Mouse (Mus musculus): ENCODE results near the gene Dnajb4. TPM values are rescaled to one million over a fixed set of nuclear protein-coding genes. Genes with fewer than 3 reads are reported as not detected.

Gene Dnajb4
- polyA plus RNA-seq, 1 experiment from 2014 or later, result 26.4 TPM

DNA sequence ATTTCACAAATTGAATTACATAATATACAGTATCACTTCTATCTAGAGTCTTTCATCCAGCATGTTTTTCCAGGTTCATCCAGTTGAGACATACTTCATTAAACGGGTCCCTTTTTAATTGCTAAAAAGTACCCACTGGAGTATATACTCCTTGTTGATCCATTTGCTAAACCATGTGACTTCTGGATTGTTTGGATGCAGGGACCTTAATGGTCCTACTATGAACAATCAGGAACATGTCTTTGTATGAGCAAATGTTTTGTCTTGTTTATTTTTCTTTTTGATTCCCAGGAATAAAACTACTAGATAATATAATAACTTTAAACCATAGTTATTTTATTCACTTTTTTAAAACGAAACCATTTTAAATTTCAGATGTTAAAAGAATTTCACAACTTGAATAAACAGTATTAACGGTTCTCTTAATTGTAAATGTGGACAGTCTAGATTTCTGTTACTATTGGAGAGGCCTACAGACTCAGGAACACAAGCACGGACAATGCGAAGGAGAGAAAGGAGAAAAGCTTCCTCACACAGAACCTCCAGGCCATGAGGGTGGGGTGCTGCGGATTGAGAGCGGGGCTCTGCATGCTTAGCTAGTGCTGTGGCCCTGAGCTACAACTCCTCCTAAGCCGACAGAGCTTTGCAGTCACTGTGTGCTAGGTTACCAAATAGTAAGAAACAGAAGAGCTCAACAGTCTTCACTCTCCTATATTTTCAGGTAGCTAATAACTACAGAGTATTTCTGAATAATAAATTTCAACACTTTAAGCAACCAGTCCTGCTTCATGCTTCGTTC is 19.2 kb downstream of the Dnajb4 start:
- H3K4me1 ChIP-seq (replicated peaks; ENCODE audit: control insufficient read depth, insufficient read depth), result 0 out of 2 replicates have a peak, but pooled peaks cover 2% of the 10 kb centered on the region
- 44% methylated on average over 9 of the region's 9 CpGs for WGBS
- ATAC-seq (ENCODE audit: low FRiP score, low TSS enrichment) (no peak), DNase-seq (ENCODE audit: low spot score) (no peak)
- no peaks in the 10 kb centered on the region for H3K36me3 ChIP-seq (ENCODE audit: control insufficient read depth, insufficient read depth, low read length)
- 0 out of 2 replicates have a peak overlapping the region, but pooled peaks have one; percentile 36 for H3K27ac ChIP-seq (replicated peaks)
- peak overlapping the region; percentile 53 for H3K4me3 ChIP-seq (ENCODE audit: low read depth, low read length)
- H3K4me2 ChIP-seq (replicated peaks; ENCODE audit: low read depth), result peak overlapping the region; percentile 60
- no peak for TF ChIP-seq EP300 (optimal IDR thresholded peaks at IDR 0.05)
- TF ChIP-seq CTCF (IDR thresholded peaks at IDR 0.05; ENCODE audit: low read depth), result no peak
- H3K9ac ChIP-seq (ENCODE audit: low read length), result peak overlapping the region; percentile 52; the same call in 1 of the 2 replicates
- no peaks in the 10 kb centered on the region for H3K27me3 ChIP-seq (ENCODE audit: control insufficient read depth, insufficient read depth, low read length)
- no peaks in the 10 kb centered on the region for H3K9me3 ChIP-seq (ENCODE audit: control insufficient read depth, low read length)

DNA sequence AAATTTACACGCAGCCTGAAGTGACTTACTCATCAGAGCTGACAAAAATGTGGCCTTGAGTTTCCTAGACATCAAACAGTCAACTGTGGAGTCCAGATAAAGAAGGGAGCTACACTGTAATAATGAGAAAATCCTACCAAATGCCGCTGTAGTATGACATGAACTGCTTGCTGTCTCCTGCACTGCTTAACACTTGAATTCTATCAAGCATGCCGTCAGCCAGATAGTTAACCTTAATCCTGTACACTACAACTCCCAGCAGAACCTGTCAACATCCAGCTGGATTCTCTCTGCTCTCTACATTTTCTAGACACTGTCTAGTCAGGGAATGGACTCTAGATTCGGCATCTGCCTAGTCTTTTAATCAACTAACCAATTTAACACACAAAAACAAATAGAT is 20.8 kb downstream of the Dnajb4 start:
- Histone ChIP-seq H3K9me3 (ENCODE audit: control insufficient read depth, low read length) (no peaks in the 10 kb centered on the region), H3K4me2 (replicated peaks; ENCODE audit: low read depth) (peak overlapping the region; percentile 21; the same call in 1 of the 2 replicates), H3K4me1 (replicated peaks; ENCODE audit: control insufficient read depth, insufficient read depth) (0 out of 2 replicates have a peak, but pooled peaks cover 2% of the 10 kb centered on the region), H3K4me3 (ENCODE audit: low read depth, low read length) (no peak overlapping the region), H3K36me3 (ENCODE audit: control insufficient read depth, insufficient read depth, low read length) (no peaks in the 10 kb centered on the region), H3K27ac (replicated peaks) (peak overlapping the region; percentile 69), H3K27me3 (ENCODE audit: control insufficient read depth, insufficient read depth, low read length) (no peaks in the 10 kb centered on the region), H3K9ac (ENCODE audit: low read length) (no peak overlapping the region)
- WGBS, result 33% methylated on average over 4 of the region's 4 CpGs
- DNase-seq (ENCODE audit: low spot score), result no peak
- ATAC-seq (ENCODE audit: low FRiP score, low TSS enrichment), result no peak
- TF ChIP-seq EP300 (optimal IDR thresholded peaks at IDR 0.05) (no peak), CTCF (IDR thresholded peaks at IDR 0.05; ENCODE audit: low read depth) (no peak)

DNA sequence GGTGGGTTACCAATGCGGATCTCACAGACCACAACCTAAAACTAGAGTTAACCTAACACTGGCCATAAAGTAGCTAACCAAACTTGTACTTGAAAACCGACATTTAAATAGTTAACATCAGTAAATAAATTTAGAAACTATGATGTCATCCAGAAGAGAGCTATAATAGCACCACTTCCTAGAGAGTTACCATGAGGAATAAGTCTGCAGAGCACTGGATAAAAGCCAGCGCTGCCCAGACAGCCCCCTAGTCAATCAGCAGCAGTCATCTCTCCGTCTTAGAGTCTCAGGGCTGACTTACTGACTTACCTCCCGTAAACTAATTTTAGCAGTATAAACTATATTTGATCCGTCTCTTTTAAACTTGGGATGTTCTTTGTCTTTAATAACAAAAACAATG is 24.0 kb downstream of the Dnajb4 start:
- WGBS, result 55% methylated on average over 6 of the region's 6 CpGs
- Histone ChIP-seq H3K27ac (replicated peaks) (no peak overlapping the region), H3K4me2 (replicated peaks; ENCODE audit: low read depth) (no peak overlapping the region), H3K4me1 (replicated peaks; ENCODE audit: control insufficient read depth, insufficient read depth) (0 out of 2 replicates have a peak, but pooled peaks cover 2% of the 10 kb centered on the region), H3K9ac (ENCODE audit: low read length) (no peak overlapping the region), H3K9me3 (ENCODE audit: control insufficient read depth, low read length) (no peaks in the 10 kb centered on the region), H3K4me3 (ENCODE audit: low read depth, low read length) (no peak overlapping the region), H3K36me3 (ENCODE audit: control insufficient read depth, insufficient read depth, low read length) (peaks cover 3% of the 10 kb centered on the region; the same call in 1 of the 2 replicates), H3K27me3 (ENCODE audit: control insufficient read depth, insufficient read depth, low read length) (no peaks in the 10 kb centered on the region)
- TF ChIP-seq EP300 (optimal IDR thresholded peaks at IDR 0.05) (no peak), CTCF (IDR thresholded peaks at IDR 0.05; ENCODE audit: low read depth) (no peak)
- no peak for DNase-seq (ENCODE audit: low spot score)
- no peak for ATAC-seq (ENCODE audit: low FRiP score, low TSS enrichment)

DNA sequence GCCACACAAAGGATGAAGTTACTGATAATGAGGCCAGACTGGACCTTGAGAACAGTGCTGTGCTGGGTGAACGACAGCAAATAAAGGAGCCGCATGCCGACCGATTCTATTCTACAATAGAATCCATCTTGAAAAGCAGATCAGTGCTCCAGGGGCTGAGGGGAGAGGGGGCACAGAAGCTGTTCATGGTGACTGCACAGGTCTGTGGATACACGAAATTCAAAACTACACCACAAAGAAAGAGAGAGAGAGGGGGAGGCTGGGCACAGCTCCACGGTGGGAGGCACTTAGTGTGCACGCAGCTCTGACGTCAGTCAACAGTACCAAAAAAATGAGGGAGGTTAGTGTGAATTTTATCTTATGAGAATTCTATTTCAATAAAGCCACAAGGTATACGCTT is 26.6 kb downstream of the Dnajb4 start:
- no peaks in the 10 kb centered on the region for H3K9me3 ChIP-seq (ENCODE audit: control insufficient read depth, low read length)
- peaks cover 3% of the 10 kb centered on the region; the same call in 1 of the 2 replicates for H3K36me3 ChIP-seq (ENCODE audit: control insufficient read depth, insufficient read depth, low read length)
- no peaks in the 10 kb centered on the region for H3K27me3 ChIP-seq (ENCODE audit: control insufficient read depth, insufficient read depth, low read length)
- H3K4me1 ChIP-seq (replicated peaks; ENCODE audit: control insufficient read depth, insufficient read depth), result no peaks in the 10 kb centered on the region
- no peak overlapping the region for H3K4me3 ChIP-seq (ENCODE audit: low read depth, low read length)
- ATAC-seq (ENCODE audit: low FRiP score, low TSS enrichment) (no peak), DNase-seq (ENCODE audit: low spot score) (no peak)
- no peak overlapping the region for H3K27ac ChIP-seq (replicated peaks)
- no peak overlapping the region for H3K9ac ChIP-seq (ENCODE audit: low read length)
- TF ChIP-seq EP300 (optimal IDR thresholded peaks at IDR 0.05), result no peak
- TF ChIP-seq CTCF (IDR thresholded peaks at IDR 0.05; ENCODE audit: low read depth), result no peak
- WGBS, result 85% methylated on average over 9 of the region's 9 CpGs
- no peak overlapping the region for H3K4me2 ChIP-seq (replicated peaks; ENCODE audit: low read depth)

DNA sequence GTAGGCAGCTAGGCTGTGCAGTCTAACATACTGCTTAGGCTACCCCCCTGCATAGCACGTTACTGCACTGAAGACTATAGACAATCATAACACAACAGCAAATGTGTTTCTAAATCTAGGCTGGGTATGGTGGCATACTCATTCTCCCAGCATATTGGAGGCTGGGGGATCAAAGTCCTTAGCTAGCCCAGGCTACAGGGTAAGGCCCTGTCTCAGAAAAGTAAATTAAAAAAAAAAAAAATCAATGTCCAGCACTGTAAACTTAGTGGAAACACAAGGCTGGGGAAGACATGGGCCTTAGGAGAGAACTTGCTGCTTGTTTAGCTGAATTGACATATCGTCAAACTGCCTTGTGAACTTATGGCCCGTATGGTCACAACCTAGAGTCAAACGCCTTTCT is 29.5 kb downstream of the Dnajb4 start:
- ATAC-seq (ENCODE audit: low FRiP score, low TSS enrichment), result no peak
- H3K4me2 ChIP-seq (replicated peaks; ENCODE audit: low read depth), result no peak overlapping the region
- no peak overlapping the region for H3K27ac ChIP-seq (replicated peaks)
- no peaks in the 10 kb centered on the region for H3K4me1 ChIP-seq (replicated peaks; ENCODE audit: control insufficient read depth, insufficient read depth)
- no peak for DNase-seq (ENCODE audit: low spot score)
- H3K4me3 ChIP-seq (ENCODE audit: low read depth, low read length), result no peak overlapping the region
- peaks cover 3% of the 10 kb centered on the region; the same call in 1 of the 2 replicates for H3K36me3 ChIP-seq (ENCODE audit: control insufficient read depth, insufficient read depth, low read length)
- no peak for TF ChIP-seq CTCF (IDR thresholded peaks at IDR 0.05; ENCODE audit: low read depth)
- TF ChIP-seq EP300 (optimal IDR thresholded peaks at IDR 0.05), result no peak
- H3K9me3 ChIP-seq (ENCODE audit: control insufficient read depth, low read length), result no peaks in the 10 kb centered on the region
- 79% methylated on average over 4 of the region's 4 CpGs for WGBS
- H3K9ac ChIP-seq (ENCODE audit: low read length), result no peak overlapping the region
- H3K27me3 ChIP-seq (ENCODE audit: control insufficient read depth, insufficient read depth, low read length), result no peaks in the 10 kb centered on the region

DNA sequence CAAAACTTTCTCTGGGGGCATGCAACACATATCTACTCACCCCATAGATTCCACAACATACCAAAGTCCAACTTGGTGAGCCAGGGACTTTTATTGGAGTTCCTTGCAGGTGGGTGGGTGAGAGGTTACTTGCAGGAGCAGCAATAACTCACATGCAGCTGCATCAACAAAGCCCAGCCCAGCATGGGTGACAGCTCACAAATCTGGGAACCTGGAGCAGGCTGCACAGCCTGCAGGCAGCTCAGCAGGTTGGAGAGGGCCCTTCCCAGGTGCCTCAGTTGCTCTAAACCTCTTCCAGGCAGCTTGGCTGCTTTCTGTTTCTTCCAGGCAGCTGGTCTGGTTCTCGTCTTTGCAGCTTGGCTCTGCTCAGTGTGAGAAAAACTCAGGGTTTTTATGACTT is 30.8 kb downstream of the Dnajb4 start:
- H3K4me1 ChIP-seq (replicated peaks; ENCODE audit: control insufficient read depth, insufficient read depth), result no peaks in the 10 kb centered on the region
- H3K4me3 ChIP-seq (ENCODE audit: low read depth, low read length), result no peak overlapping the region
- 27% methylated on average over 1 of the region's 1 CpGs for WGBS
- ATAC-seq (ENCODE audit: low FRiP score, low TSS enrichment) (no peak), DNase-seq (ENCODE audit: low spot score) (no peak)
- H3K9ac ChIP-seq (ENCODE audit: low read length), result no peak overlapping the region
- peaks cover 3% of the 10 kb centered on the region; the same call in 1 of the 2 replicates for H3K36me3 ChIP-seq (ENCODE audit: control insufficient read depth, insufficient read depth, low read length)
- no peak overlapping the region for H3K4me2 ChIP-seq (replicated peaks; ENCODE audit: low read depth)
- no peak overlapping the region for H3K27ac ChIP-seq (replicated peaks)
- no peak for TF ChIP-seq CTCF (IDR thresholded peaks at IDR 0.05; ENCODE audit: low read depth)
- TF ChIP-seq EP300 (optimal IDR thresholded peaks at IDR 0.05), result no peak
- H3K27me3 ChIP-seq (ENCODE audit: control insufficient read depth, insufficient read depth, low read length), result no peaks in the 10 kb centered on the region
- H3K9me3 ChIP-seq (ENCODE audit: control insufficient read depth, low read length), result no peaks in the 10 kb centered on the region
